Mouse (Mus musculus): ENCODE measurements around the gene Eif3i. TPM values are rescaled to one million over a fixed set of nuclear protein-coding genes. Genes with fewer than 3 reads are reported as not detected.
A peak's percentile ranks its signal among the peaks of the same experiment; 100 is the strongest.

The Eif3i gene
- polyA plus RNA-seq, 1 experiment from 2014 or later = 195 TPM

DNA sequence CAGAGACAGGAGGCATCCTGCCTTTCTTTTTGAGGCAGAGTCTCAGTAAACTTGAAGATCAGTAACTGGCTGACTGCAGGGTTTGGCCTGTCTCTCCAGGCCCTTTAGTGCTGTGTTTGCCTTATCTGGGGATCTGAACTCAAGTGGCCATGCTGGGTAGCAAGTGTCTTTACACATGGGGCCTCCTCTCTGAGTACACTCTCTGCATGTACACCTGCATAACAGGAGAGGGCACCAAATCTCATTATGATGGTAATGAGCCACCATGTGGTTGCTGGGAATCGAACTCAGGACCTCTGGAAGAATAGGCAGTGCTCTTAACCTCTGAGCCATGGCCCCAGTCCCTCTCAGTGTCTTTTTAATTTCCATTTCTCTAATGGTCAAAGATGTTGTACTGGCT lies 18.2 kb downstream of the Eif3i start:
- no peaks in the 10 kb centered on the region for H3K9me3 ChIP-seq
- no peaks in the 10 kb centered on the region for H3K36me3 ChIP-seq (replicated peaks)
- no peak overlapping the region for H3K4me2 ChIP-seq
- no peak for ATAC-seq (replicated peaks)
- H3K4me3 ChIP-seq = no peak overlapping the region
- H3K4me1 ChIP-seq = peaks cover 10% of the 10 kb centered on the region; the same call in 1 of the 2 replicates
- H3K27me3 ChIP-seq (replicated peaks) = no peaks in the 10 kb centered on the region
- 78% methylated on average over 1 of the region's 1 CpGs for WGBS
- no peak overlapping the region for H3K9ac ChIP-seq
- no peak overlapping the region for H3K27ac ChIP-seq

- Histone ChIP-seq H3K4me3 (no peak overlapping the region), H3K4me2 (no peak overlapping the region), H3K36me3 (replicated peaks) (no peaks in the 10 kb centered on the region), H3K27me3 (replicated peaks) (no peaks in the 10 kb centered on the region), H3K4me1 (peaks cover 12% of the 10 kb centered on the region; the same call in 1 of the 2 replicates), H3K27ac (no peak overlapping the region), H3K9me3 (no peaks in the 10 kb centered on the region), H3K9ac (no peak overlapping the region)
- no peak for ATAC-seq (replicated peaks)
- 76% methylated on average over 7 of the region's 7 CpGs for WGBS
These were observed 20.1 kb downstream of the Eif3i start for GRCm38 (mm10) chr4:129580347-129580746.

GRCm38 (mm10) chr4:129578466-129578865 lies 22.0 kb downstream of the Eif3i start, which contains the start of gene Fam167b:
TSS of gene Fam167b (minus strand) at chr4:129578549.
- Histone ChIP-seq H3K4me1 (peaks cover 6% of the 10 kb centered on the region; the same call in 1 of the 2 replicates), H3K9me3 (no peaks in the 10 kb centered on the region), H3K4me2 (no peak within 1 kb of the TSS), H3K4me3 (no peak within 1 kb of the TSS), H3K36me3 (replicated peaks) (no peaks in the 10 kb centered on the region), H3K9ac (no peak within 1 kb of the TSS), H3K27me3 (replicated peaks) (no peaks in the 10 kb centered on the region), H3K27ac (no peak within 1 kb of the TSS)
- ATAC-seq (replicated peaks) = no peak
- 90% methylated on average over 5 of the region's 5 CpGs for WGBS

DNA sequence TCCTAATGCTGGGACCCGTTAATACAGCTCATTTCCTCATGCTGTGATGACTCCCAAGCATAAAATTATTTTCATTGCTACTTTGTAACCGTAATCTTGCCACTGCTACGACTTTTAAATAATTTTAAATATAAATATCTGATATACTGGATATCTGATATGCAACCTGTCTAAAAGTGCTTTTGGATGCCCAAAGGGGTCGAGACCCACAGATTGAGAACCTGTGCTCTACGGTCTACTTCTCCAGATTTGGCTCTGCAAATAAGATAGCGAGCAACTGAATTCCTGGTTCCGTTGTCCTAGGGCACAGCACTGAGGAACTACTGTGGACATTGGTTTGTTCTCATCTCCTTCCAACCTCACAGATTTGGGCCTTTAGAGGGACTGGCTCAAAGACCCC lies 22.8 kb downstream of the Eif3i start:
- no peaks in the 10 kb centered on the region for H3K36me3 ChIP-seq (replicated peaks)
- H3K27ac ChIP-seq = no peak overlapping the region
- WGBS = 83% methylated on average over 7 of the region's 7 CpGs
- no peak overlapping the region for H3K4me2 ChIP-seq
- H3K9ac ChIP-seq = no peak overlapping the region
- peaks cover 6% of the 10 kb centered on the region; the same call in 1 of the 2 replicates for H3K4me1 ChIP-seq
- no peaks in the 10 kb centered on the region for H3K27me3 ChIP-seq (replicated peaks)
- no peaks in the 10 kb centered on the region for H3K9me3 ChIP-seq
- no peak overlapping the region for H3K4me3 ChIP-seq
- ATAC-seq (replicated peaks) = no peak

- Histone ChIP-seq H3K9me3 (no peaks in the 10 kb centered on the region), H3K4me1 (peaks cover 6% of the 10 kb centered on the region; the same call in 1 of the 2 replicates), H3K27me3 (replicated peaks) (no peaks in the 10 kb centered on the region), H3K4me3 (no peak overlapping the region), H3K36me3 (replicated peaks) (no peaks in the 10 kb centered on the region), H3K9ac (no peak overlapping the region), H3K27ac (no peak overlapping the region), H3K4me2 (peak overlapping the region; percentile 26)
- no peak for ATAC-seq (replicated peaks)
- 24% methylated on average over 21 of the region's 21 CpGs for WGBS
These were observed 23.5 kb downstream of the Eif3i start for GRCm38 (mm10) chr4:129576863-129577491.

- no peak for ATAC-seq (replicated peaks)
- H3K4me1 ChIP-seq = peaks cover 6% of the 10 kb centered on the region; the same call in 1 of the 2 replicates
- 70% methylated on average over 7 of the region's 8 CpGs for WGBS
- no peak overlapping the region for H3K27ac ChIP-seq
- no peaks in the 10 kb centered on the region for H3K27me3 ChIP-seq (replicated peaks)
- H3K9me3 ChIP-seq = no peaks in the 10 kb centered on the region
- H3K9ac ChIP-seq = no peak overlapping the region
- no peak overlapping the region for H3K4me3 ChIP-seq
- no peaks in the 10 kb centered on the region for H3K36me3 ChIP-seq (replicated peaks)
- no peak overlapping the region for H3K4me2 ChIP-seq
These were observed 25.1 kb downstream of the Eif3i start for GRCm38 (mm10) chr4:129575171-129575844.

DNA sequence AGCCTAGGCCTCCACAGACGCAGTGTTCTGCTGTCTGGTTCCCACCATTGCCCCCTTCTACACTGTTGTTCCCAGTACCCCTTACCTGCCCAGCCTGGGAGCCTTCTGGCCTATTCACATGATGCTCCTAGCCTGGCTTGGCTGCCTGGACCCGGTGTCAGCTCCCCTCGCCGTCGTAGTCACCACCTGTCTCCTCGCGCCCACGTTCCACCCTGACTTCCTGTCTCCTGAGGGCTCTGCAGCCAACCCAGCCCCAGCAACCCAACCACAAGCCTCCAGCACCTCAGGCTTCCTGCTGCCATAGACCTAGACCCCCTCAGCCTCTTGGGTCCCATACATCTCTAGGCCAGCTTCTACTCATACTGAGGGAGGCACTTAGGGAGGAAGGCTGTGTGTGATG lies 27.0 kb downstream of the Eif3i start, which contains the start of gene Lck:
Gene Lck, minus strand, starts transcription at position 212 of the 400 bp plus-strand sequence.
- Histone ChIP-seq H3K27me3 (replicated peaks) (no peaks in the 10 kb centered on the region), H3K9me3 (no peaks in the 10 kb centered on the region), H3K36me3 (replicated peaks) (no peaks in the 10 kb centered on the region), H3K27ac (no peak within 1 kb of the TSS), H3K4me3 (no peak within 1 kb of the TSS), H3K4me2 (no peak within 1 kb of the TSS), H3K9ac (no peak within 1 kb of the TSS), H3K4me1 (peaks cover 6% of the 10 kb centered on the region; the same call in 1 of the 2 replicates)
- no peak for ATAC-seq (replicated peaks)
- WGBS = 94% methylated on average over 8 of the region's 8 CpGs

DNA sequence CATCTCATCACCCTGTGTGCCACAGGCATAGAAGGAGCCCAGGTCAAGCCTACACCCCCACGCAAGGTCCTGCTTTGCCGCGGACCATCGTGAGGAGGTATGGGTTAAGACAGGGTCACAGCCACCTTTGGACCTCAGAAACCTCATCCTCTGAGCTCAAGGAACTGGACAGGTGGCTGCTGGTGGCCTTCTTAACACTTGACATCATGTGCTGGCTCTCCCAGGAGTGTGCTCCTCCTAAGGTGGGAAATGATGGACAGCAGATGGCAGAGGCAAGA lies 27.4 kb downstream of the Eif3i start:
- Histone ChIP-seq H3K9me3 (no peaks in the 10 kb centered on the region), H3K36me3 (replicated peaks) (no peaks in the 10 kb centered on the region), H3K4me1 (peaks cover 6% of the 10 kb centered on the region; the same call in 1 of the 2 replicates), H3K4me3 (no peak overlapping the region), H3K4me2 (no peak overlapping the region), H3K27ac (no peak overlapping the region), H3K27me3 (replicated peaks) (no peaks in the 10 kb centered on the region), H3K9ac (no peak overlapping the region)
- WGBS = 91% methylated on average over 4 of the region's 4 CpGs
- ATAC-seq (replicated peaks) = no peak

DNA sequence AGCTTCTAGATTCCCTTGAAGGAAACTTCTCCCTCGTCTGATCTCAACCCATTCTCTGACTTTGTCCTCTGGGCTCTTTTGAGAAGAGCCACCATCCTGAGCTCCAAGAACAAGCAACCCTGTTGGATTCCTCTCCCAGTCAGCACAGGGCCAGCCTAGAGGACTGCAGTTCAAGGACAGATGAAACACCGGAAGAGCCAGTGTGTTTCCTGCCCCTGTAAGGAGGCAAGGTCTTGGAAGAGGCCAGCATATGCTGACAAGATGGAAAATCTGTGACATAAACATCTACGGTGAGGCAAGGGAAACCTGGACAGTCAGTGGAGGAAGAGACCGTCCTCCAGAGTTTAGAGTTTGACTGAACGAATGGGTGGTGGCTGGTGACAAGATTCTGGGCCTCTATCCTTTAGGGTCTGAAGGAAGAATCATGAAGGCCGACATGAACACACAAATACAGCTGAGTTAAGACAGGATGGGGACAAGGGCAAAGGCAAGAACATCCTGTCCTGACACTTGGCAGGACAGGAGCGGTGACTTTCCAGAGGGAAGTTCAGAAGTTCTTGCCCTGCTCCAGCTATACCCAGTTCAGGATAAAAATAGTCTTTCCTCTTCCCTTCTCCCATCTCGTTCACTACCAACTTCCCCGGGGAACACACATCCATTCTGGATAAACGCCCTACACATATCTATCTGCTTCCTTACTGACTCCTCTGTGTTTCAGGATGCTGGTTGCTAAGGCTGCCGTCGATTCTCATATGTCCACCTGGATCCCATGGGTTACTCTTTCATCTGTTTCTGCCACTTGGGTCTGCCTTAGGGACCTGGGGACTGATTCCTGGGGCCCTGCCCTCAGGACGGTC lies 28.0 kb downstream of the Eif3i start:
- 82% methylated on average over 13 of the region's 13 CpGs for WGBS
- ATAC-seq (replicated peaks) = no peak

GRCm38 (mm10) chr4:129571551-129572084 lies 28.8 kb downstream of the Eif3i start:
- ATAC-seq (replicated peaks) = no peak
- H3K4me2 ChIP-seq = no peak overlapping the region
- H3K9ac ChIP-seq = no peak overlapping the region
- no peaks in the 10 kb centered on the region for H3K27me3 ChIP-seq (replicated peaks)
- H3K27ac ChIP-seq = no peak overlapping the region
- 74% methylated on average over 8 of the region's 8 CpGs for WGBS
- no peaks in the 10 kb centered on the region for H3K4me1 ChIP-seq
- no peaks in the 10 kb centered on the region for H3K36me3 ChIP-seq (replicated peaks)
- H3K9me3 ChIP-seq = no peaks in the 10 kb centered on the region
- no peak overlapping the region for H3K4me3 ChIP-seq

More for the DNA sequence above, 28.0 kb downstream of the Eif3i start:
- Histone ChIP-seq H3K9ac (no peak overlapping the region), H3K4me3 (no peak overlapping the region), H3K27ac (no peak overlapping the region), H3K27me3 (replicated peaks) (no peaks in the 10 kb centered on the region), H3K4me1 (peaks cover 6% of the 10 kb centered on the region; the same call in 1 of the 2 replicates), H3K9me3 (no peaks in the 10 kb centered on the region), H3K4me2 (no peak overlapping the region), H3K36me3 (replicated peaks) (no peaks in the 10 kb centered on the region)

DNA sequence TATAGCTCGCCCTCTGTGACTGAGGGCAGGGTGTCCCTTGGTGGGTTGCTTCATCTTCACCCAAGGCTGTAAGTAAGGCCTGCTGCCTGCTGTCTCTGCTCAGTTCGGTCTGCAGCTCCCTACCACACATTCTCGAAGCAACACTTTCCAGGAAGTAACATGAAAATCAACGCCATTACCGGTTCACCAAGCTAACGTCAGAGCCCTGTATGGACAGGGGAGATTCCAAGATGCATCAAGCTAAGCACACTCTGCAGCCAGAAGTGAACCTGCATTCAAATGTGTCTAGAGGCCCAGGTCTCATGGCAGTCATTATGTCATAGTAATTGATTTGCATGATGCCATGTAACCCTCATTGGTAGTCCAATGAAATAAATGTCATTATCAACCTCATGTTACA lies 30.4 kb downstream of the Eif3i start:
- H3K9me3 ChIP-seq = no peaks in the 10 kb centered on the region
- 93% methylated on average over 6 of the region's 6 CpGs for WGBS
- no peaks in the 10 kb centered on the region for H3K4me1 ChIP-seq
- H3K4me3 ChIP-seq = no peak overlapping the region
- no peak overlapping the region for H3K27ac ChIP-seq
- H3K9ac ChIP-seq = no peak overlapping the region
- ATAC-seq (replicated peaks) = no peak
- no peak overlapping the region for H3K4me2 ChIP-seq
- H3K36me3 ChIP-seq (replicated peaks) = no peaks in the 10 kb centered on the region
- no peaks in the 10 kb centered on the region for H3K27me3 ChIP-seq (replicated peaks)

- no peak overlapping the region for H3K4me3 ChIP-seq
- 93% methylated on average over 7 of the region's 7 CpGs for WGBS
- H3K36me3 ChIP-seq (replicated peaks) = no peaks in the 10 kb centered on the region
- H3K4me2 ChIP-seq = no peak overlapping the region
- no peaks in the 10 kb centered on the region for H3K9me3 ChIP-seq
- ATAC-seq (replicated peaks) = no peak
- no peaks in the 10 kb centered on the region for H3K27me3 ChIP-seq (replicated peaks)
- no peak overlapping the region for H3K27ac ChIP-seq
- H3K4me1 ChIP-seq = no peaks in the 10 kb centered on the region
- no peak overlapping the region for H3K9ac ChIP-seq
These were observed 32.1 kb downstream of the Eif3i start for GRCm38 (mm10) chr4:129568366-129568765.
